Mouse (Mus musculus): Measurements from ENCODE around the gene Hfe.

The Hfe gene

DNA sequence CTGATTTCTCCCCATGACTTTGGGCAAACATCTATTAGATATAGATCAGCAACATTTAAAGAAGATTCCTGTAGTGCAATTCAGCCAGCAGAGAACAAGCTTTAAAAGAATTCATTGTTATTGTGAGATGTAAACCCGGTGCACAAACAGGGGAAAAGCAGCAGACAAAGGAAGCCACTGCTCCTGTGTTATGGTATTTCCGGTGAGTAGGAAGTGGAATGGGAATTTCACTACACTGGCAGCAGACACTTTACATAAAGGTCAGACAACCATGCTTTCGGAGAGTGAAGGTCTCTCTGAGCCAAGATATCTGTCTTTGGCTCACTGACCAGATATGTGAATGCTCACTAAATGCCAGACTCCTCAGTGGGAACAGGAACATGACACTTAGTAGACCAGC lies 48.1 kb downstream of the Hfe start:
- Histone ChIP-seq H3K4me1 (replicated peaks; ENCODE audit: low read depth, low read length) (0 out of 2 replicates have a peak, but pooled peaks cover 2% of the 10 kb centered on the region), H3K9me3 (ENCODE audit: low read length) (no peaks in the 10 kb centered on the region), H3K36me3 (ENCODE audit: insufficient read depth, low read length) (no peaks in the 10 kb centered on the region), H3K4me3 (replicated peaks; ENCODE audit: low read length) (no peak overlapping the region), H3K27me3 (ENCODE audit: insufficient read depth, low read length) (no peaks in the 10 kb centered on the region)
- TF ChIP-seq NANOG (IDR thresholded peaks at IDR 0.05; ENCODE audit: borderline replicate concordance, low read length) (no peak), CTCF (conservative IDR thresholded peaks at IDR 0.05; ENCODE audit: low read length) (no peak), POU5F1 (IDR thresholded peaks at IDR 0.05; ENCODE audit: borderline replicate concordance, low read length) (no peak)

DNA sequence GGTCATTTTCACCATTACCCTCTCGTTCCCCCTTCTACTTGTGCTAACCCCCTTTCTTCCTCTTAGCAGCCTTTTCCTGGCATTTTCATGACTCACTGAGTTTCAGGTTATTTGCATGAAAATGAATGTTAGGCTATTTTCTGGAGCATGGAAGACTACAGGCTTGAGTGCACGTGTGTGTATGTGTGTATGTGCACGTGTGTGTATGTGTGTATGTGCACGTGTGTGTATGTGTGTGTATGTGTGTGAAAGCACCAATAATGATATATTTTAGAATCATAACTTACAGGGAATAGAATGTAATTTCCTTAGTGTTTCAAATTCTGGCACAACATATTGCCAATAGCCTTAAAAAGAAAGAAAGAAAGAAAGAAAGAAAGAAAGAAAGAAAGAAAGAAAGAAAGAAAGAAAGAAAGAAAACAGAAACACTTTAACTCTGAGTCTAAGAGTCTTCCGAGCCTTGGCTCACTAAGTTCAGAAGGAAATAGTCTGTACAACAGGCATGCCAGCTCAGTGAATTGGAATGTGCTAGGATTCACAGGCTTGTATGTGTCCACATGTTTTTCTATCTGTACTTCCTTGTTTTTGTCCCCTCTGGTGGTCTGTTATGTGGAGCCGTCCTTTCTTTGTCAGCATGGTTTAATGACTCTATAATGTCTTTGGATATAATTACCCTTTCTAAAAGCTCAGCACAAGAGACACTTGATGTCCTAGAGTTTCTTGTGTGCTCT lies 50.9 kb downstream of the Hfe start:
- no peaks in the 10 kb centered on the region for H3K27me3 ChIP-seq (ENCODE audit: insufficient read depth, low read length)
- H3K36me3 ChIP-seq (ENCODE audit: insufficient read depth, low read length) = no peaks in the 10 kb centered on the region
- H3K4me3 ChIP-seq (replicated peaks; ENCODE audit: low read length) = no peak overlapping the region
- H3K9me3 ChIP-seq (ENCODE audit: low read length) = peaks cover 8% of the 10 kb centered on the region; the same call in 1 of the 2 replicates
- TF ChIP-seq POU5F1 (IDR thresholded peaks at IDR 0.05; ENCODE audit: borderline replicate concordance, low read length) = no peak
- 0 out of 2 replicates have a peak, but pooled peaks cover 2% of the 10 kb centered on the region for H3K4me1 ChIP-seq (replicated peaks; ENCODE audit: low read depth, low read length)
